Mouse (Mus musculus): ENCODE data around the gene Gm49395.

Gene Gm49395

GRCm38 (mm10) chr13:115054783-115055182 is 46.9 kb downstream of the Gm49395 start:
- in situ Hi-C loops (cut with MboI, MseI): no loop called here

- in situ Hi-C loops (cut with MboI, MseI): no loop called here
Measured at GRCm38 (mm10) chr13:115052568-115052967, 49.2 kb downstream of the Gm49395 start.

- in situ Hi-C loops (cut with MboI, MseI): no loop called here
Measured at GRCm38 (mm10) chr13:115050660-115051559, 50.8 kb downstream of the Gm49395 start.

GRCm38 (mm10) chr13:115042652-115043051 is 59.1 kb downstream of the Gm49395 start:
- in situ Hi-C loops (cut with MboI, MseI): loop anchor here in 1 of 2 experiments (25.0 kb wide), 1 partner anchor 770 kb away; no protein-coding TSS in a partner anchor

GRCm38 (mm10) chr13:115037304-115037703 is 64.4 kb downstream of the Gm49395 start:
- in situ Hi-C loops (cut with MboI, MseI): loop anchor here (10.0 to 25.0 kb wide), 3 partner anchors 597 to 1287 kb away; no protein-coding TSS in a partner anchor

GRCm38 (mm10) chr13:115035387-115035786 is 66.3 kb downstream of the Gm49395 start:
- in situ Hi-C loops (cut with MboI, MseI): loop anchor here (10.0 to 25.0 kb wide), 3 partner anchors 599 to 1289 kb away; no protein-coding TSS in a partner anchor

GRCm38 (mm10) chr13:115033135-115033534 is 68.6 kb downstream of the Gm49395 start:
- in situ Hi-C loops (cut with MboI, MseI): loop anchor here (10.0 to 25.0 kb wide), 3 partner anchors 602 to 1292 kb away; no protein-coding TSS in a partner anchor

GRCm38 (mm10) chr13:115031177-115032000 is 70.3 kb downstream of the Gm49395 start:
- in situ Hi-C loops (cut with MboI, MseI): loop anchor here (10.0 to 25.0 kb wide), 3 partner anchors 603 to 1293 kb away; no protein-coding TSS in a partner anchor

- in situ Hi-C loops (cut with MboI, MseI): loop anchor here in 1 of 2 experiments (25.0 kb wide), 1 partner anchor 787 kb away; no protein-coding TSS in a partner anchor
Measured at GRCm38 (mm10) chr13:115025394-115025793, 76.3 kb downstream of the Gm49395 start.

GRCm38 (mm10) chr13:115022117-115022787 is 79.5 kb downstream of the Gm49395 start:
- in situ Hi-C loops (cut with MboI, MseI): loop anchor here in 1 of 2 experiments (25.0 kb wide), 1 partner anchor 1715 kb away; no protein-coding TSS in a partner anchor

- in situ Hi-C loops (cut with MboI, MseI): loop anchor here in 1 of 2 experiments (25.0 kb wide), 1 partner anchor 1716 kb away; no protein-coding TSS in a partner anchor
Measured at GRCm38 (mm10) chr13:115021411-115021810, 80.3 kb downstream of the Gm49395 start.

- in situ Hi-C loops (cut with MboI, MseI): loop anchor here in 1 of 2 experiments (25.0 kb wide), 1 partner anchor 1717 kb away; no protein-coding TSS in a partner anchor
Measured at GRCm38 (mm10) chr13:115020727-115021126, 81.0 kb downstream of the Gm49395 start.

- in situ Hi-C loops (cut with MboI, MseI): loop anchor here in 1 of 2 experiments (25.0 kb wide), 1 partner anchor 1720 kb away; no protein-coding TSS in a partner anchor
Measured at GRCm38 (mm10) chr13:115017545-115017944, 84.2 kb downstream of the Gm49395 start.

- in situ Hi-C loops (cut with MboI, MseI): loop anchor here in 1 of 2 experiments (25.0 kb wide), 1 partner anchor 1726 kb away; no protein-coding TSS in a partner anchor
Measured at GRCm38 (mm10) chr13:115011547-115011946, 90.2 kb downstream of the Gm49395 start.

GRCm38 (mm10) chr13:115006213-115006835 is 95.4 kb downstream of the Gm49395 start:
- in situ Hi-C loops (cut with MboI, MseI): loop anchor here in 1 of 2 experiments (25.0 kb wide), 1 partner anchor 1731 kb away; no protein-coding TSS in a partner anchor

GRCm38 (mm10) chr13:115005342-115005741 is 96.4 kb downstream of the Gm49395 start:
- in situ Hi-C loops (cut with MboI, MseI): loop anchor here in 1 of 2 experiments (25.0 kb wide), 1 partner anchor 1732 kb away; no protein-coding TSS in a partner anchor

GRCm38 (mm10) chr13:115003444-115004053 is 98.2 kb downstream of the Gm49395 start:
- in situ Hi-C loops (cut with MboI, MseI): loop anchor here in 1 of 2 experiments (25.0 kb wide), 1 partner anchor 1734 kb away; no protein-coding TSS in a partner anchor

GRCm38 (mm10) chr13:115002837-115003236 is 98.9 kb downstream of the Gm49395 start:
- in situ Hi-C loops (cut with MboI, MseI): loop anchor here in 1 of 2 experiments (25.0 kb wide), 1 partner anchor 1734 kb away; no protein-coding TSS in a partner anchor

- in situ Hi-C loops (cut with MboI, MseI): loop anchor here in 1 of 2 experiments (25.0 kb wide), 1 partner anchor 1735 kb away; no protein-coding TSS in a partner anchor
Measured at GRCm38 (mm10) chr13:115002155-115002554, 99.6 kb downstream of the Gm49395 start.

Data from T-helper 17 cell (primary cell).